Mouse (Mus musculus) midbrain, embryonic 16.5 days (tissue): ENCODE results near the gene Clec4b2. TPM values are rescaled to one million over a fixed set of nuclear protein-coding genes. Genes with fewer than 3 reads are reported as not detected.
"Not testable (repeated sequence)": the region's sequence is repeated elsewhere in the genome, so short reads cannot be mapped to it uniquely, and the experiment has no call there.

Experiments used
- ATAC-seq: fragments of 200-750 bp; cut with Nextera tagmentation; 2 replicates; pipeline ENCODE4 v1.8.0; 2017; ENCODE audit warnings: moderate TSS enrichment
- H3K27ac ChIP-seq: fragments of 300-500 bp; sonication (generic); 2 replicates; pipeline ENCODE4 v1.5.1; 2014; ENCODE audit warnings: mild to moderate bottlenecking, low read length, mixed read lengths
- H3K27me3 ChIP-seq: fragments of 300-500 bp; sonication (generic); 2 replicates; pipeline ENCODE4 v1.6.1; 2014; ENCODE audit warnings: low read depth, low read length, mixed read lengths; ENCODE audit not compliant: control insufficient read depth, insufficient read depth
- H3K36me3 ChIP-seq: fragments of 300-500 bp; sonication (generic); 2 replicates; pipeline ENCODE4 v1.6.1; 2014; ENCODE audit warnings: mild to moderate bottlenecking, low read length, moderate library complexity, mixed read lengths; ENCODE audit not compliant: control insufficient read depth, insufficient read depth
- H3K4me1 ChIP-seq: fragments of 300-500 bp; sonication (generic); 2 replicates; pipeline ENCODE4 v1.6.1; 2014; ENCODE audit warnings: mild to moderate bottlenecking, low read length, mixed read lengths; ENCODE audit not compliant: control insufficient read depth, insufficient read depth
- H3K4me2 ChIP-seq: fragments of 300-500 bp; sonication (generic); 2 replicates; pipeline ENCODE4 v1.6.1; 2014; ENCODE audit warnings: mild to moderate bottlenecking, low read length, mixed read lengths
- H3K4me3 ChIP-seq: fragments of 300-500 bp; sonication (generic); 2 replicates; pipeline ENCODE4 v1.5.1; 2014; ENCODE audit warnings: low read depth, mild to moderate bottlenecking, low read length, moderate library complexity, mixed read lengths
- H3K9ac ChIP-seq: fragments of 300-500 bp; sonication (generic); 2 replicates; pipeline ENCODE4 v1.6.1; 2014; ENCODE audit warnings: low read depth, low read length, mixed read lengths
- H3K9me3 ChIP-seq: fragments of 300-500 bp; sonication (generic); replicated peaks from 2 replicates; pipeline ENCODE4 v1.6.1; 2014; ENCODE audit warnings: mild to moderate bottlenecking, low read length, mixed read lengths; ENCODE audit not compliant: control insufficient read depth, poor library complexity, severe bottlenecking
- WGBS: fragments of 180-500 bp; shearing (Covaris S2); extraction: QIAGEN DNeasy Blood & Tissue Kit; methylation state at CpG from one replicate; pipeline ENCODE4 v1.1.7; 2014; 5-methylcytosine and 5-hydroxymethylcytosine counted together
- polyA plus RNA-seq: library from polyadenylated mRNA; unstranded; fragments of >200 nt; fragmentation: Nextera tagmentation; extraction: Ambion mirVana; gene quantifications from 2 replicates; pipeline ENCODE4 v1.2.1, GENCODE M21; 2015

The Clec4b2 gene
- polyA plus RNA-seq, 1 experiment from 2014 or later = not detected

- not testable (repeated sequence) for H3K27me3 ChIP-seq, H3K27ac ChIP-seq, H3K9ac ChIP-seq, H3K4me2 ChIP-seq, H3K9me3 ChIP-seq, H3K4me1 ChIP-seq, ATAC-seq, H3K4me3 ChIP-seq, H3K36me3 ChIP-seq
These were observed 35.4 kb downstream of the Clec4b2 start for GRCm38 (mm10) chr6:123208077-123208439.

GRCm38 (mm10) chr6:123211726-123212125 lies 39.0 kb downstream of the Clec4b2 start:
- WGBS = 76% methylated on average over 1 of the region's 1 CpGs
- H3K36me3 ChIP-seq = no peaks in the 10 kb centered on the region
- ATAC-seq = no peak
- no peak overlapping the region for H3K9ac ChIP-seq
- no peaks in the 10 kb centered on the region for H3K4me1 ChIP-seq
- H3K27me3 ChIP-seq = no peaks in the 10 kb centered on the region
- H3K9me3 ChIP-seq = no peaks in the 10 kb centered on the region
- no peak overlapping the region for H3K4me2 ChIP-seq
- no peak overlapping the region for H3K27ac ChIP-seq
- H3K4me3 ChIP-seq = no peak overlapping the region

GRCm38 (mm10) chr6:123227519-123228166 lies 55.0 kb downstream of the Clec4b2 start:
- no peak overlapping the region for H3K27ac ChIP-seq
- ATAC-seq = no peak
- H3K9ac ChIP-seq = no peak overlapping the region
- no peak overlapping the region for H3K4me2 ChIP-seq
- H3K36me3 ChIP-seq = no peaks in the 10 kb centered on the region
- no peak overlapping the region for H3K4me3 ChIP-seq
- no peaks in the 10 kb centered on the region for H3K4me1 ChIP-seq
- H3K27me3 ChIP-seq = no peaks in the 10 kb centered on the region
- 72% methylated on average over 2 of the region's 2 CpGs for WGBS
- no peaks in the 10 kb centered on the region for H3K9me3 ChIP-seq

- Histone ChIP-seq H3K9ac (no peak within 1 kb of the TSS), H3K4me2 (no peak within 1 kb of the TSS), H3K36me3 (no peaks in the 10 kb centered on the region), H3K27ac (no peak within 1 kb of the TSS), H3K27me3 (no peaks in the 10 kb centered on the region), H3K9me3 (no peaks in the 10 kb centered on the region), H3K4me1 (no peaks in the 10 kb centered on the region), H3K4me3 (no peak within 1 kb of the TSS)
- ATAC-seq = no peak
- WGBS = 79% methylated on average over 3 of the region's 3 CpGs
These were observed 57.0 kb downstream of the Clec4b2 start, which contains the start of gene Clec4n for GRCm38 (mm10) chr6:123229644-123230043. Gene Clec4n (plus strand): TSS chr6:123229843.

GRCm38 (mm10) chr6:123231149-123231548 lies 58.5 kb downstream of the Clec4b2 start:
- no peaks in the 10 kb centered on the region for H3K36me3 ChIP-seq
- H3K27ac ChIP-seq = no peak overlapping the region
- H3K9me3 ChIP-seq = no peaks in the 10 kb centered on the region
- no peaks in the 10 kb centered on the region for H3K27me3 ChIP-seq
- no peak overlapping the region for H3K9ac ChIP-seq
- no peak for ATAC-seq
- no peaks in the 10 kb centered on the region for H3K4me1 ChIP-seq
- H3K4me2 ChIP-seq = no peak overlapping the region
- WGBS = 72% methylated on average over 2 of the region's 2 CpGs
- H3K4me3 ChIP-seq = no peak overlapping the region

GRCm38 (mm10) chr6:123237582-123237981 lies 64.9 kb downstream of the Clec4b2 start:
- Histone ChIP-seq H3K36me3 (no peaks in the 10 kb centered on the region), H3K4me3 (no peak overlapping the region), H3K9ac (no peak overlapping the region), H3K27me3 (no peaks in the 10 kb centered on the region), H3K4me1 (no peaks in the 10 kb centered on the region), H3K27ac (no peak overlapping the region), H3K4me2 (no peak overlapping the region), H3K9me3 (no peaks in the 10 kb centered on the region)
- ATAC-seq = no peak

- no peak overlapping the region for H3K27ac ChIP-seq
- H3K9me3 ChIP-seq = no peaks in the 10 kb centered on the region
- no peaks in the 10 kb centered on the region for H3K36me3 ChIP-seq
- H3K4me3 ChIP-seq = no peak overlapping the region
- H3K4me2 ChIP-seq = no peak overlapping the region
- H3K4me1 ChIP-seq = no peaks in the 10 kb centered on the region
- no peak overlapping the region for H3K9ac ChIP-seq
- no peak for ATAC-seq
- WGBS = 89% methylated on average over 5 of the region's 5 CpGs
- no peaks in the 10 kb centered on the region for H3K27me3 ChIP-seq
These were observed 71.5 kb downstream of the Clec4b2 start for GRCm38 (mm10) chr6:123244201-123244600.

- H3K27me3 ChIP-seq, H3K9me3 ChIP-seq, H3K4me2 ChIP-seq, H3K9ac ChIP-seq, H3K27ac ChIP-seq, H3K36me3 ChIP-seq, ATAC-seq, H3K4me3 ChIP-seq, H3K4me1 ChIP-seq: not testable (repeated sequence)
- WGBS = 83% methylated on average over 2 of the region's 2 CpGs
These were observed 76.2 kb downstream of the Clec4b2 start for GRCm38 (mm10) chr6:123248862-123249261.

- Histone ChIP-seq H3K4me1 (no peaks in the 10 kb centered on the region), H3K9me3 (no peaks in the 10 kb centered on the region; the same call in 1 of the 2 replicates), H3K4me3 (no peak overlapping the region), H3K27me3 (no peaks in the 10 kb centered on the region), H3K27ac (no peak overlapping the region), H3K36me3 (no peaks in the 10 kb centered on the region), H3K4me2 (no peak overlapping the region), H3K9ac (no peak overlapping the region)
- no peak for ATAC-seq
These were observed 80.0 kb downstream of the Clec4b2 start for GRCm38 (mm10) chr6:123252735-123253134.
